Mouse (Mus musculus): ENCODE results near the gene Slc41a3.

Slc41a3 gene

GRCm38 (mm10) chr6:90688003-90688402 is 83.5 kb downstream of the Slc41a3 start:
- no peak for DNase-seq

GRCm38 (mm10) chr6:90688742-90689141 is 84.2 kb downstream of the Slc41a3 start:
- no peak for DNase-seq

- no peak for DNase-seq
Observed at GRCm38 (mm10) chr6:90689500-90689899, 85.0 kb downstream of the Slc41a3 start.

- DNase-seq = no peak
Observed at GRCm38 (mm10) chr6:90691935-90692334, 87.4 kb downstream of the Slc41a3 start.

DNA sequence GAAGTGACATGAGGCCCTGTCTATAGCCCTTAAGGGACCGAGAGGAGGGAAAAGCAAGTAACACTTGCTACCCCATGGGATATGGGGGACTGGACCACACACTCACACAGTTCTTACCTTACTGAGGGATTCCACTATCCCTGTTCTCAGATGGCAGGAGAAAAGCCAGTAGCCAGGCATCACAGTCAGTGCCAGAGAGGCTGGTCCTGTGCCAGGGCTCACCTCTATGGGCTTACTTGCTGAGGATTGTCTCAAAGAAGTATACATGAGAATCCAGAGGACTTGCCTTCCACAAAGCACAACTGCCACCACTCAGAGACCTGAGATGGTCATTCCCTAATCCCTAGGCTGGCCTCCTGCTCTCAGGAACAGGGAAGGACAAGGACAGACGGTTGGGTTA is 87.9 kb downstream of the Slc41a3 start:
- DNase-seq = no peak

GRCm38 (mm10) chr6:90695754-90696153 is 91.2 kb downstream of the Slc41a3 start:
- peak; percentile 43 for DNase-seq

All from right cerebral cortex, postnatal 25 days (tissue).